ENCODE assay signal across 26 mouse cellular contexts in genomic region chr11:35593146-35594034, GRCm38 (mm10).
DNase-seq lines count a peak whose midpoint lies in the region; ATAC-seq and TF ChIP-seq lines count a peak whose summit lies in the region.
"Had no signal": no experiment of that assay in that cellular context is flagged by ENCODE, and none has a peak within 500 bp of the region (broad histone marks: within the 10 kb centered on the region; RNA-seq: fewer than 3 reads in every experiment).

No protein-coding gene starts in this region.

- TF ChIP-seq CTCF in forebrain, postnatal 0 days (IDR thresholded peaks at IDR 0.05; ENCODE audit: low read depth): peak; percentile 5; the same call in 1 of the 2 replicates

- no peak overlapping the region for H3K27ac ChIP-seq in forebrain, postnatal 0 days (ENCODE audit: low read depth, low read length)
- no peak overlapping the region for H3K27ac ChIP-seq in forebrain, embryonic 16.5 days (ENCODE audit: low read length)
- no peak overlapping the region for H3K27ac ChIP-seq in kidney, embryonic 16.5 days (ENCODE audit: low read length)
- peak overlapping the region; percentile 7; the same call in 1 of the 2 replicates for H3K27ac ChIP-seq in neural tube, embryonic 13.5 days (replicated peaks)
- H3K27ac ChIP-seq: hindbrain, embryonic 15.5 days had no signal

- H3K4me1 ChIP-seq in forebrain, postnatal 0 days (ENCODE audit: insufficient read depth): no peaks in the 10 kb centered on the region
- H3K4me1 ChIP-seq in forebrain, embryonic 16.5 days (replicated peaks; ENCODE audit: control insufficient read depth, insufficient read depth, low read length): no peaks in the 10 kb centered on the region
- H3K4me1 ChIP-seq in kidney, embryonic 16.5 days (ENCODE audit: insufficient read depth, low read length): peaks cover 17% of the 10 kb centered on the region
- H3K4me1 ChIP-seq in neural tube, embryonic 13.5 days (replicated peaks): peaks cover 45% of the 10 kb centered on the region

- H3K4me3 ChIP-seq in forebrain, postnatal 0 days (ENCODE audit: low read depth, low read length): no peak overlapping the region
- no peak overlapping the region for H3K4me3 ChIP-seq in forebrain, embryonic 16.5 days (replicated peaks; ENCODE audit: low read length)
- no peak overlapping the region for H3K4me3 ChIP-seq in kidney, embryonic 16.5 days (ENCODE audit: low read length)
- no peak overlapping the region for H3K4me3 ChIP-seq in neural tube, embryonic 13.5 days
- H3K4me3 ChIP-seq: hindbrain, embryonic 15.5 days; myocyte had no signal

- H3K27me3 ChIP-seq in forebrain, postnatal 0 days (ENCODE audit: insufficient read depth, low read length): no peaks in the 10 kb centered on the region
- 0 out of 2 replicates have a peak, but pooled peaks cover 5% of the 10 kb centered on the region for H3K27me3 ChIP-seq in forebrain, embryonic 16.5 days (replicated peaks; ENCODE audit: control insufficient read depth, insufficient read depth, low read length)
- H3K27me3 ChIP-seq in kidney, embryonic 16.5 days (ENCODE audit: insufficient read depth, low read length): 0 out of 2 replicates have a peak, but pooled peaks cover 2% of the 10 kb centered on the region
- no peaks in the 10 kb centered on the region for H3K27me3 ChIP-seq in neural tube, embryonic 13.5 days
- H3K27me3 ChIP-seq: CH12.LX; hindbrain, embryonic 15.5 days had no signal

- no peaks in the 10 kb centered on the region for H3K36me3 ChIP-seq in forebrain, postnatal 0 days (ENCODE audit: insufficient read depth)
- no peaks in the 10 kb centered on the region for H3K36me3 ChIP-seq in forebrain, embryonic 16.5 days (ENCODE audit: control insufficient read depth, insufficient read depth)
- no peaks in the 10 kb centered on the region for H3K36me3 ChIP-seq in kidney, embryonic 16.5 days (ENCODE audit: insufficient read depth, low read length)
- no peaks in the 10 kb centered on the region for H3K36me3 ChIP-seq in neural tube, embryonic 13.5 days
- H3K36me3 ChIP-seq: G1E; hindbrain, embryonic 15.5 days had no signal

- no peak overlapping the region for H3K9ac ChIP-seq in forebrain, postnatal 0 days
- no peak overlapping the region for H3K9ac ChIP-seq in forebrain, embryonic 16.5 days (replicated peaks; ENCODE audit: low read depth, low read length)
- H3K9ac ChIP-seq in kidney, embryonic 16.5 days (replicated peaks; ENCODE audit: low read length): no peak overlapping the region
- no peak overlapping the region for H3K9ac ChIP-seq in neural tube, embryonic 13.5 days
- H3K9ac ChIP-seq: hindbrain, embryonic 15.5 days had no signal

- H3K9me3 ChIP-seq in forebrain, postnatal 0 days (ENCODE audit: low read length): no peaks in the 10 kb centered on the region
- no peaks in the 10 kb centered on the region for H3K9me3 ChIP-seq in forebrain, embryonic 16.5 days (ENCODE audit: control insufficient read depth, low read length)
- H3K9me3 ChIP-seq in kidney, embryonic 16.5 days (ENCODE audit: low read length): no peaks in the 10 kb centered on the region
- no peaks in the 10 kb centered on the region for H3K9me3 ChIP-seq in neural tube, embryonic 13.5 days
- H3K9me3 ChIP-seq: hindbrain, embryonic 15.5 days had no signal

- WGBS in forebrain, postnatal 0 days: 37% methylated on average over 14 of the region's 14 CpGs
- 31% methylated on average over 14 of the region's 14 CpGs for WGBS in forebrain, embryonic 16.5 days
- 39% methylated on average over 14 of the region's 14 CpGs for WGBS in kidney, embryonic 16.5 days
- 43% methylated on average over 14 of the region's 14 CpGs for WGBS in neural tube, embryonic 13.5 days

- H3K4me2 ChIP-seq in forebrain, postnatal 0 days (ENCODE audit: low read depth): no peak overlapping the region
- no peak overlapping the region for H3K4me2 ChIP-seq in forebrain, embryonic 16.5 days (ENCODE audit: low read length)
- H3K4me2 ChIP-seq in kidney, embryonic 16.5 days (replicated peaks; ENCODE audit: low read depth, low read length): no peak overlapping the region
- H3K4me2 ChIP-seq in neural tube, embryonic 13.5 days: no peak overlapping the region
- H3K4me2 ChIP-seq: heart, embryonic 11.5 days; hindbrain, embryonic 15.5 days had no signal

- no peak for ATAC-seq in forebrain, postnatal 0 days
- no peak for ATAC-seq in forebrain, embryonic 16.5 days
- peak; percentile 86 for ATAC-seq in kidney, embryonic 16.5 days (ENCODE audit: low FRiP score, low TSS enrichment)
- no peak for ATAC-seq in neural tube, embryonic 13.5 days (ENCODE audit: low read depth)
- ATAC-seq: activated CD4-positive, CD25-positive, alpha-beta regulatory T cell, adult 4 months; forebrain, embryonic 14.5 days; intestine, embryonic 16.5 days had no signal

- DNase-seq in forebrain, postnatal 0 days: no peak
- no peak for DNase-seq in kidney, postnatal 25 days
- no peak for DNase-seq in neural tube, embryonic 10.5 days (ENCODE audit: extremely low spot score, low spot score)
- DNase-seq in heart, postnatal 10 days: no peak
- DNase-seq: adrenal gland, adult 8-10 months; B cell, adult 2 months; cerebellum, adult 11-12 months; cerebellum, postnatal 10 days; gastrocnemius, postnatal 14 days; heart, adult 11 months; kidney, postnatal 10 days; layer of hippocampus, postnatal 36 days; lung, postnatal 4 days; right cerebral cortex, postnatal 25 days; spleen, adult 18-20 months had no signal

- intact Hi-C loops in heart, postnatal 10 days (cut with DNase I): no loop called here
